Mouse (Mus musculus) forebrain, embryonic 12.5 days (tissue): ENCODE data around the gene Tmem121b. TPM values are rescaled to one million over a fixed set of nuclear protein-coding genes. Genes with fewer than 3 reads are reported as not detected.
A peak's percentile ranks its signal among the peaks of the same experiment; 100 is the strongest.

ENCODE experiments used
- ATAC-seq: fragments of 200-750 bp; cut with Nextera tagmentation; 2 replicates; pipeline ENCODE4 v1.8.0; 2017; ENCODE audit warnings: moderate TSS enrichment; ENCODE audit not compliant: low FRiP score
- H3K27ac ChIP-seq: fragments of 300-500 bp; sonication (generic); 2 replicates; pipeline ENCODE4 v1.5.1; 2016; ENCODE audit warnings: mild to moderate bottlenecking
- H3K27me3 ChIP-seq: fragments of 300-500 bp; sonication (generic); 2 replicates; pipeline ENCODE4 v1.6.1; 2016; ENCODE audit warnings: mild to moderate bottlenecking
- H3K36me3 ChIP-seq: fragments of 300-500 bp; sonication (generic); replicated peaks from 2 replicates; pipeline ENCODE4 v1.6.1; 2016; ENCODE audit warnings: mild to moderate bottlenecking
- H3K4me1 ChIP-seq: fragments of 300-500 bp; sonication (generic); 2 replicates; pipeline ENCODE4 v1.6.1; 2016
- H3K4me2 ChIP-seq: fragments of 300-500 bp; sonication (generic); 2 replicates; pipeline ENCODE4 v1.6.1; 2016; ENCODE audit warnings: mild to moderate bottlenecking, moderate library complexity
- H3K4me3 ChIP-seq: fragments of 300-500 bp; sonication (generic); replicated peaks from 2 replicates; pipeline ENCODE4 v1.5.1; 2016; ENCODE audit warnings: mild to moderate bottlenecking
- H3K9ac ChIP-seq: fragments of 300-500 bp; sonication (generic); 2 replicates; pipeline ENCODE4 v1.6.1; 2016; ENCODE audit warnings: mild to moderate bottlenecking
- H3K9me3 ChIP-seq: fragments of 300-500 bp; sonication (generic); 2 replicates; pipeline ENCODE4 v1.6.1; 2016
- WGBS: fragments of 180-500 bp; shearing (Covaris S2); methylation state at CpG from one replicate; pipeline ENCODE4 v1.1.7; 2016; 5-methylcytosine and 5-hydroxymethylcytosine counted together
- polyA plus RNA-seq: library from polyadenylated mRNA; unstranded; fragments of >200 nt; fragmentation: Nextera tagmentation; extraction: Ambion mirVana; gene quantifications from 2 replicates; pipeline ENCODE4 v1.2.1, GENCODE M21; 2016

The Tmem121b gene
- polyA plus RNA-seq, 1 experiment from 2014 or later = 2.5 TPM

- H3K36me3 ChIP-seq = peaks cover 66% of the 10 kb centered on the region
- H3K4me2 ChIP-seq = no peak overlapping the region
- H3K27ac ChIP-seq = no peak overlapping the region
Observed at GRCm38 (mm10) chr6:120516879-120517278, 23.3 kb upstream of the Tmem121b start.

GRCm38 (mm10) chr6:120516422-120516821 is 22.8 kb upstream of the Tmem121b start:
- Histone ChIP-seq H3K27ac (no peak overlapping the region), H3K9me3 (no peaks in the 10 kb centered on the region), H3K4me3 (no peak overlapping the region), H3K36me3 (peaks cover 66% of the 10 kb centered on the region), H3K4me1 (no peaks in the 10 kb centered on the region), H3K27me3 (no peaks in the 10 kb centered on the region), H3K9ac (no peak overlapping the region), H3K4me2 (no peak overlapping the region)
- ATAC-seq = no peak
- WGBS = 94% methylated on average over 4 of the region's 4 CpGs

More at GRCm38 (mm10) chr6:120516879-120517278, 23.3 kb upstream of the Tmem121b start:
- Histone ChIP-seq H3K9me3 (no peaks in the 10 kb centered on the region), H3K9ac (no peak overlapping the region), H3K27me3 (no peaks in the 10 kb centered on the region), H3K4me3 (no peak overlapping the region), H3K4me1 (no peaks in the 10 kb centered on the region)
- 90% methylated on average over 6 of the region's 6 CpGs for WGBS
- ATAC-seq = no peak

- Histone ChIP-seq H3K9me3 (no peaks in the 10 kb centered on the region), H3K4me2 (no peak overlapping the region), H3K36me3 (peaks cover 58% of the 10 kb centered on the region), H3K27me3 (no peaks in the 10 kb centered on the region), H3K9ac (no peak overlapping the region), H3K4me1 (no peaks in the 10 kb centered on the region), H3K27ac (no peak overlapping the region), H3K4me3 (no peak overlapping the region)
- WGBS = 91% methylated on average over 6 of the region's 6 CpGs
- ATAC-seq = no peak
Observed at GRCm38 (mm10) chr6:120511212-120511611, 17.6 kb upstream of the Tmem121b start.

- WGBS = 87% methylated on average over 8 of the region's 8 CpGs
- Histone ChIP-seq H3K4me3 (no peak overlapping the region), H3K9ac (no peak overlapping the region), H3K4me1 (no peaks in the 10 kb centered on the region), H3K27me3 (no peaks in the 10 kb centered on the region), H3K4me2 (no peak overlapping the region), H3K9me3 (no peaks in the 10 kb centered on the region), H3K27ac (no peak overlapping the region), H3K36me3 (peaks cover 58% of the 10 kb centered on the region)
- no peak for ATAC-seq
Observed at GRCm38 (mm10) chr6:120510425-120510824, 16.8 kb upstream of the Tmem121b start.

- H3K27ac ChIP-seq = no peak overlapping the region
- H3K4me2 ChIP-seq = no peak overlapping the region
- no peaks in the 10 kb centered on the region for H3K9me3 ChIP-seq
- H3K4me3 ChIP-seq = no peak overlapping the region
- no peak for ATAC-seq
- peaks cover 58% of the 10 kb centered on the region for H3K36me3 ChIP-seq
- no peaks in the 10 kb centered on the region for H3K27me3 ChIP-seq
- H3K4me1 ChIP-seq = no peaks in the 10 kb centered on the region
- no peak overlapping the region for H3K9ac ChIP-seq
- WGBS = 85% methylated on average over 7 of the region's 7 CpGs
Observed at GRCm38 (mm10) chr6:120509975-120510374, 16.4 kb upstream of the Tmem121b start.

- Histone ChIP-seq H3K4me1 (no peaks in the 10 kb centered on the region), H3K9me3 (no peaks in the 10 kb centered on the region), H3K27ac (no peak overlapping the region), H3K9ac (no peak overlapping the region), H3K27me3 (no peaks in the 10 kb centered on the region), H3K36me3 (peaks cover 55% of the 10 kb centered on the region), H3K4me2 (no peak overlapping the region), H3K4me3 (no peak overlapping the region)
- 95% methylated on average over 4 of the region's 4 CpGs for WGBS
- ATAC-seq = no peak
Observed at GRCm38 (mm10) chr6:120508645-120509044, 15.0 kb upstream of the Tmem121b start.

GRCm38 (mm10) chr6:120505531-120505930 is 11.9 kb upstream of the Tmem121b start:
- no peak for ATAC-seq
- no peak overlapping the region for H3K9ac ChIP-seq
- H3K9me3 ChIP-seq = peaks cover 2% of the 10 kb centered on the region; the same call in 1 of the 2 replicates
- H3K4me3 ChIP-seq = no peak overlapping the region
- H3K27ac ChIP-seq = no peak overlapping the region
- WGBS = 51% methylated on average over 4 of the region's 4 CpGs
- peaks cover 28% of the 10 kb centered on the region for H3K36me3 ChIP-seq
- H3K4me2 ChIP-seq = no peak overlapping the region
- no peaks in the 10 kb centered on the region for H3K4me1 ChIP-seq
- 0 out of 2 replicates have a peak, but pooled peaks cover 3% of the 10 kb centered on the region for H3K27me3 ChIP-seq

GRCm38 (mm10) chr6:120504051-120504450 is 10.4 kb upstream of the Tmem121b start:
- no peak overlapping the region for H3K27ac ChIP-seq
- no peak overlapping the region for H3K9ac ChIP-seq
- no peak overlapping the region for H3K4me2 ChIP-seq
- H3K9me3 ChIP-seq = peaks cover 4% of the 10 kb centered on the region; the same call in 1 of the 2 replicates
- H3K36me3 ChIP-seq = peaks cover 13% of the 10 kb centered on the region; the same call in 1 of the 2 replicates
- WGBS = 77% methylated on average over 3 of the region's 3 CpGs
- H3K4me3 ChIP-seq = no peak overlapping the region
- 0 out of 2 replicates have a peak, but pooled peaks cover 3% of the 10 kb centered on the region for H3K27me3 ChIP-seq
- H3K4me1 ChIP-seq = no peaks in the 10 kb centered on the region
- no peak for ATAC-seq

- Histone ChIP-seq H3K27me3 (peaks cover 25% of the 10 kb centered on the region), H3K4me3 (no peak overlapping the region), H3K36me3 (no peaks in the 10 kb centered on the region), H3K27ac (no peak overlapping the region), H3K4me1 (peaks cover 24% of the 10 kb centered on the region), H3K4me2 (no peak overlapping the region), H3K9me3 (peaks cover 4% of the 10 kb centered on the region; the same call in 1 of the 2 replicates), H3K9ac (no peak overlapping the region)
- ATAC-seq = no peak
- 70% methylated on average over 3 of the region's 3 CpGs for WGBS
Observed at GRCm38 (mm10) chr6:120496544-120496943, 2.9 kb upstream of the Tmem121b start.

GRCm38 (mm10) chr6:120492499-120493373 is 871 bp downstream of the Tmem121b start:
- H3K9me3 ChIP-seq = no peaks in the 10 kb centered on the region
- under 1% methylated on average over 95 of the region's 95 CpGs for WGBS
- H3K27ac ChIP-seq = peak overlapping the region; percentile 94
- H3K4me2 ChIP-seq = peak overlapping the region; percentile 81
- peak; percentile 12 for ATAC-seq
- H3K9ac ChIP-seq = peak overlapping the region; percentile 78
- H3K4me3 ChIP-seq = peak overlapping the region; percentile 74
- no peaks in the 10 kb centered on the region for H3K36me3 ChIP-seq
- H3K4me1 ChIP-seq = peaks cover 41% of the 10 kb centered on the region
- peaks cover 29% of the 10 kb centered on the region for H3K27me3 ChIP-seq

- Histone ChIP-seq H3K27ac (no peak overlapping the region), H3K36me3 (no peaks in the 10 kb centered on the region), H3K4me1 (peaks cover 41% of the 10 kb centered on the region), H3K4me2 (peak overlapping the region; percentile 81), H3K9ac (peak overlapping the region; percentile 78), H3K9me3 (no peaks in the 10 kb centered on the region), H3K4me3 (peak overlapping the region; percentile 74), H3K27me3 (peaks cover 29% of the 10 kb centered on the region)
- peak; percentile 1; the same call in 1 of the 2 replicates for ATAC-seq
- WGBS = 13% methylated on average over 22 of the region's 22 CpGs
Observed at GRCm38 (mm10) chr6:120491862-120492498, 1.6 kb downstream of the Tmem121b start.

GRCm38 (mm10) chr6:120491064-120491463 is 2.5 kb downstream of the Tmem121b start:
- peaks cover 41% of the 10 kb centered on the region for H3K4me1 ChIP-seq
- H3K4me3 ChIP-seq = no peak overlapping the region
- no peaks in the 10 kb centered on the region for H3K9me3 ChIP-seq
- no peaks in the 10 kb centered on the region for H3K36me3 ChIP-seq
- no peak for ATAC-seq
- H3K27me3 ChIP-seq = peaks cover 29% of the 10 kb centered on the region
- no peak overlapping the region for H3K9ac ChIP-seq
- 47% methylated on average over 7 of the region's 7 CpGs for WGBS
- peak overlapping the region; percentile 81 for H3K4me2 ChIP-seq
- H3K27ac ChIP-seq = no peak overlapping the region
